Mouse (Mus musculus) kidney, embryonic 16.5 days (tissue): ENCODE data around the gene Arl15. TPM values are rescaled to one million over a fixed set of nuclear protein-coding genes. Genes with fewer than 3 reads are reported as not detected.

Source experiments
- polyA plus RNA-seq: library from polyadenylated mRNA; unstranded; fragments of >200 nt; fragmentation: Nextera tagmentation; extraction: Ambion mirVana; gene quantifications from 2 replicates; pipeline ENCODE4 v1.2.1, GENCODE M21; 2015

Arl15 gene
- polyA plus RNA-seq, 1 experiment from 2014 or later = 12.5 TPM

Other genes starting within 250 kb of the Arl15 start
- 24.6 and 27.2 TPM in 2 replicates for gene Snx18, start 175.9 kb upstream of the Arl15 start, polyA plus RNA-seq
- 0.27 and 0.71 TPM in 2 replicates for gene Hspb3, start 130.8 kb upstream of the Arl15 start, polyA plus RNA-seq